Mouse (Mus musculus): ENCODE data around the gene Olfr419.

DNA sequence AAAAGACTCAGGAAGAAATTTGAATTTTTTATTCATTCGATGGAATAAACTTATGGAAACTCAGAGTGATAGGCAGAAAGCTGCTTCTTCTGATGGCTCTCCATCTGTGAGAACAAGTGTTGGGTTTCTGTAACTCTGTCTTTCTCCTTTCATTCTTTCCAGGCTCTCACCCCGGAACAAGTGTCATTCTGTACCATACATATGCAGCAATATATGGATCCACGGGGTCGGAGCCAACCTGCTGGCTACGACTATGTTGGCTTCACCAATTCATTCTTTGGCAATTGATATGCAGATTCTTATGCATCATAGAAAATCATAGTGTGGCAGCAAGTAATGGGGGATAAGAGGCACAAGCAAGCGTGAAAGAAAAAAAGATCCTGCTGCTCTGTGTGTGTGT is 4.7 kb downstream of the Olfr419 start:
- TF ChIP-seq POLR2A (IDR thresholded peaks at IDR 0.05; ENCODE audit: low read depth, low read length) (no peak), CTCF (IDR thresholded peaks at IDR 0.05; ENCODE audit: extremely low read depth, insufficient read length, insufficient replicate concordance, low read depth, low read length) (no peak)
